Mouse (Mus musculus): ENCODE results near the gene Sec22c.

DNA sequence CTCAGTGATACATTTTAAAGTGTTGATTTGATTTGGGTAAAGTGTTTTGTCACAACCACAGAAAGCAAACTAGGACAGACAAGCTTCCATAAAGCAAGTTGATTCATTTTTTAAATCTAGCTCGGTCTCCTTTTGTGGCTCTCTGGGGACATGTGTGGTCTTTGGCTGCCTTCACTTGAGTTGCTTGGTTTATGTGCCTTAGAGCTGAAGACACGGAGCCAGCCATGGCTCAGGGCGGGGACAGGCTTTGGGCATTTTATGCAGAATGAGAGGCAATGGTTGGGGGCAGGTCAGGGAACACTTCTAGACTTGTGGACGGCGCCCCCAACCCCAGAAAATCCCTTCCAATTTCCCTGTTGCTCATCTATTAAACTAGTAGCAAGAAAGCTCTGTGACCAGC is 31.6 kb downstream of the Sec22c start:
- TF ChIP-seq CTCF (IDR thresholded peaks at IDR 0.05; ENCODE audit: control insufficient read depth, insufficient read depth, insufficient replicate concordance, low read depth, low read length) (no peak), POLR2A (IDR thresholded peaks at IDR 0.05; ENCODE audit: control insufficient read depth, low read depth, low read length) (no peak)

Data from testis, adult 2 months (tissue).